Mouse (Mus musculus): ENCODE measurements around the gene Cep250. TPM values are rescaled to one million over a fixed set of nuclear protein-coding genes. Genes with fewer than 3 reads are reported as not detected.
A peak's percentile ranks its signal among the peaks of the same experiment; 100 is the strongest.
"Not testable (repeated sequence)": the region's sequence is repeated elsewhere in the genome, so short reads cannot be mapped to it uniquely, and the experiment has no call there.

The Cep250 gene
- 28.8 and 28.9 TPM in 2 replicates for polyA plus RNA-seq (2016; fragmentation: Nextera tagmentation; extraction: Ambion mirVana)

DNA sequence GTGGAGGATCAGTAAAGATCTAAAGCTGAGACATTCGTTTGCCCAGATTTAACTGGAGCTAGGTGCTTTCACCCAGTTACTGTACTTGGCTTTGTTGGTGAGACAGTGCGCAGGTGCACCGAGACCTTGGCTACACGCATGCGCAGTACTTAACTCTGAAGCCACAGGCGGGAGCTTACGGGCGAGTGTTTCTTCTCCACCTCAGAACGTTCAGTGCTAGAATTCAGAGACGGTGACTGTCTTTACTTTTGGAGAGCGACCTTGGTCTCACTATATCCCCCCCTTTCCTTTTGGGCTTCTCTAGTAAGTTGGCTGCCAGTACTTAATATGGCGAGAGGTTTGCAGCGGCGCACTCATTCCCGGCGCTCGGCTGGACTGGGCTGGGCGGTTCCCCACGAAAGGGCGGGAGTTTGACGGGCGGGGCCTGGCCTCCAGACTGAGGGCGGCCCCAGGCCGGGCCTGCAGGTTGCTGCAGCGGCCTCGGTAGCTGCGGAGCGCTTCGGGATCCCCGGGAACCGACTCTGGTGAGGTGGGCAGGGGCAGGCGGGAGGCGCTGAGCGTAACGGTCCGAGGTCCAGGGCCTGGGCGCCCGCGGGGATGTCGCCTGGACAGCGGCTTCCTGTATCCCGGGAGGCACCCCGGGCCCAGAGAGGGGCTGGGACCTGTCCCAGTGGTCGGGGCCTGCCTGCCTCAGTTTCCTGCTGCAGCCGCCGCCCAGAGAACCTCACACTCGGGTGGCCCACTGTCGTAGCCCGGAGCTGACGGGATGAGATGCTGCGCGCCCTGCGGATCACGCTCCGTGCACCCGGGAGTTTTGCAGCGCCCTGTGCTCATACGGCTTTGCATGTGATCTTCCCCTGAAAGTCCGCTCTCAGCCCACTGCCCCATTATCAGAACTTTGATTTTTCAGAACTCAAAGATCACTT lies at the start of gene Cep250:
Gene Cep250, plus strand, starts transcription at position 325 of the 926 bp plus-strand sequence.
- WGBS: under 1% methylated on average over 59 of the region's 59 CpGs
- DNase-seq (ENCODE audit: extremely low spot score, low spot score): peak; percentile 94
- Histone ChIP-seq H3K4me3 (peak within 1 kb of the TSS; percentile 95), H3K36me3 (replicated peaks) (peaks cover 26% of the 10 kb centered on the region), H3K4me1 (peaks cover 10% of the 10 kb centered on the region), H3K27me3 (ENCODE audit: poor library complexity, severe bottlenecking) (no peaks in the 10 kb centered on the region), H3K27ac (peak within 1 kb of the TSS; percentile 99), H3K9me3 (no peaks in the 10 kb centered on the region)

DNA sequence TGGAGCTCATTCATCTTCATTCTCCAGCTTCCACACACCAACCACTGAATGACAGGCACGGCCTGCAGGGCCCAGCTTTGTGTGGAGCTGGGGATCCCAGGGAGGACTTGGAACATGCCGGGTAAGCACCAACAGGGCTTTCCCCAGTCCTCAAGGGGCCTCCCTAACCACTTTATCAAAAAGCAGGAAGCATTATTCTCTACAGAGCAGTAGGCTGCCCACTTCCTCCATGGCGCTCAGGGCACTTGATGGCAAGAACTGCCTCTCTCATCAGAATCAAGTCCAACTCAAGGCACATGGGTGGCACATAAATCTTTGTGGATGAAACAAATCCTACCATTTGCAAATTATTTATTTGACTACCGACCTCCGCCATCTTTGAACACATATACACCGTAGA lies 41.6 kb upstream of the Cep250 start:
- H3K4me3 ChIP-seq: no peak overlapping the region
- DNase-seq (ENCODE audit: extremely low spot score, low spot score): no peak
- no peak overlapping the region for H3K27ac ChIP-seq
- WGBS: 97% methylated on average over 6 of the region's 6 CpGs
- H3K36me3 ChIP-seq (replicated peaks): peaks cover 74% of the 10 kb centered on the region
- no peaks in the 10 kb centered on the region for H3K27me3 ChIP-seq (ENCODE audit: poor library complexity, severe bottlenecking)
- no peaks in the 10 kb centered on the region for H3K4me1 ChIP-seq
- H3K9me3 ChIP-seq: no peaks in the 10 kb centered on the region

DNA sequence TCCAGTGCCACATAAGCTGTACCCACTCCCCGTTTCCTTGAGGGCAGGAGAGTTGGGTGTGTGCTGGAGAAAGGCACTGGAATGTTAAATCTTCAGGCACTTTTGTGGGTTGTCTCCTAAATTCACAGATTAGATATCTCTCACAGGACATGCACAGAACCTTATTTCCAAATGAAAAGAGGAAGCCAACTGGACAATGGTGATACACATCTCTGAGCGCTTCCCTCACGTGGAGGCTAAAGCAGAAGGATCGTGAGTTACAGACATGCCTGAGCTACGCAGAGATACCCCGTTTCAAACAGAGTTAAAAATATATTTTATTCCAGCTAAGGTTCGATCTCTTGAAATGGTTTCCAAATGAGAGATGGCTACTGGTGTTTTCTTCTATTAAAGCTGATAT lies 33.1 kb upstream of the Cep250 start:
- Histone ChIP-seq H3K27ac (no peak overlapping the region), H3K27me3 (ENCODE audit: poor library complexity, severe bottlenecking) (no peaks in the 10 kb centered on the region), H3K9me3 (no peaks in the 10 kb centered on the region), H3K4me3 (no peak overlapping the region), H3K36me3 (replicated peaks) (peaks cover 62% of the 10 kb centered on the region), H3K4me1 (peaks cover under 1% of the 10 kb centered on the region; the same call in 1 of the 2 replicates)
- no peak for DNase-seq (ENCODE audit: extremely low spot score, low spot score)
- WGBS: 97% methylated on average over 7 of the region's 7 CpGs

DNA sequence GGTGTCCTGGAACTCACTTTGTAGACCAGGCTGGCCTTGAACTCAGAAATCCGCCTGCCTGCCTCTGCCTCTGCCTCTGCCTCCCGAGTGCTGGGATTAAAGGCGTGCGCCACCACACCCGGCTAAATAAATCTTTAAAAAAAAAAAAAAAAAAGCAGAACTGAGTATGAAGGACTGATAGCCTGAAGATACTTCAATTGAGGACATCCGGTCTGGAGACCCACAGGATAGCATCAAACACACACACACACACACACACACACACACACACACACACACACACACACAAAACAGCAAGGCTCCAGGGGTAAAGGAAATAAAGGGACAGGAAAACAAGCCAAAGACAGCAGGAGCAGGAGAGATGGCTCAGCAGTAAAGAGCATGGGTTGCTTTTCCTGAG lies 31.0 kb upstream of the Cep250 start:
- H3K4me3 ChIP-seq; DNase-seq (ENCODE audit: extremely low spot score, low spot score); H3K27me3 ChIP-seq (ENCODE audit: poor library complexity, severe bottlenecking); H3K9me3 ChIP-seq; H3K27ac ChIP-seq: not testable (repeated sequence)
- H3K4me1 ChIP-seq: peaks cover 19% of the 10 kb centered on the region
- 93% methylated on average over 6 of the region's 6 CpGs for WGBS
- H3K36me3 ChIP-seq (replicated peaks): peaks cover 45% of the 10 kb centered on the region

DNA sequence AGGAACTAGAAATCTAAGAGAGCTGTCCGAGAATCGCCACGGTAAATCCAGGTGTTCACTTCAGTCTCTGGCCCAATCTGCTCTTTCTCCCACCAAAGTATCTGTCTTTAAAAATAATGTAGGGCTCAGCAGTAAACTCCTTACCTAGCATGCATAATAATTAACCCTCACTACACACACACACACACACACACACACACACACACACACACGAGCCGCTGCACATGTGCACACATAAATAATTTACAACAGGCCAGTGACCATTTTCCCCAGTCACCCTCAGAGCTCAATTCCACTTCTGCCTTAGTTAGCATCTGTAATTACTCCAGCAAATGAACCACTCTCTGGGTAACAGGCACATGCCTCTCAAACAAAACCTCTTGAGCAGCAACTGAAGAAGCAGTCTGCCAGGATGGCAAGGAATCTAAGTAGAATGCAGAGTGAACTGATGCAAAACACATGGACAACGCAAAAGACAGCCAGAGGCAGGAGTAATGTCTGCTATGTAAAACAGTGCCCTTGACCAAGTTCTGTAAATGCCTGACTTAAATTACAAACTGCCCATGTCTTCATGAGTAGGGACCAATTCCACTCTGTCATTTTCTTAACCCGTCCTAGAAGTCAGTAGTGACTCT lies 27.4 kb upstream of the Cep250 start:
- whole genome bisulfite sequencing: 81% methylated on average over 7 of the region's 7 CpGs

DNA sequence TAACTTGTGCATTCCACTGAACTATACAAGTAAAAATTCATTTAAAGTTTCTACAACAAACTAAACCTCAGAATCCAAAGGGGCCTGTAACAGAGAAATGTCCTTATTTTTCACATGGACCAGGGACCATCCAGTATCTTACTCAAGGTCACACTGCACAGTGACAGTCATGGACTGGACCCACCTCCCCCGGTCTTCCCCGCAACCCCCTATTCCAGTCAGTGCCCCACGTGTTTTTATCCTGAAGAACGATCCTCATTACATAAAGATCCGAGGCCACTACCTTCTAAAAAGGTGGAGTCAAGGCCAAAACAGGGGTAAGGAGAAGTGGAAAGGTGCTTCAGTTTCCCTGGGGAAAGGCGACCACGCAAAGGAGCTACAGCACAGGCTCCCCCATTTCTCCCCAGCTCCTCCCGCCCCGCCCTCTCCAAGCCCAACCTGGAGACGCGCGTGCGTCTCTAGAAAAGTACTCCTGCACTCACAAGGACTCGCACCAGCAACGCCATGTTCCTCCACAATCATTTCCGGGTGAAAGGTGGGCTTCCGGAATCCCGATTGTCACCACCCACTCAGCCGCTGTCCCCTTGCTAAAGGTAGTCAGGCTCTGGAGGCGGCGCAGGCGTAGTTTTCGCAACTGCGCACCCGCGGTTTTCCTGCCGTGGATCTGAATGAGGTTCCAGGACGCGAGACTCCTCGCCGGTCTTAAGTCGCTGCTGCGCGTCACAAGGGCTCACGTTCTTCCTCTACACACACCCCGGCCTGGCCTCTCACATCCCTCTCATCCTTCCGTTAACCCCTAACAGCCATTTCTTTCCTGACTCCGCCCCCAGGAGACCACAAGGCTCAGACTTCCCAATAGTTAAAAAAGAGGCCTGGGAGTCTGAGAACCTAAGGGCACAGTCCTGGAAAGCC lies 26.5 kb upstream of the Cep250 start, which contains the start of gene Uqcc1:
Gene Uqcc1, minus strand, starts transcription at position 780 of the 912 bp plus-strand sequence.
- WGBS: under 1% methylated on average over 38 of the region's 38 CpGs
- H3K4me1 ChIP-seq: peaks cover 25% of the 10 kb centered on the region
- peak within 1 kb of the TSS; percentile 93 for H3K27ac ChIP-seq
- DNase-seq (ENCODE audit: extremely low spot score, low spot score): peak; percentile 92
- no peaks in the 10 kb centered on the region for H3K9me3 ChIP-seq
- peak within 1 kb of the TSS; percentile 78 for H3K4me3 ChIP-seq
- H3K27me3 ChIP-seq (ENCODE audit: poor library complexity, severe bottlenecking): no peaks in the 10 kb centered on the region
- H3K36me3 ChIP-seq (replicated peaks): peaks cover 15% of the 10 kb centered on the region

More for the DNA sequence above, 27.4 kb upstream of the Cep250 start:
- H3K36me3 ChIP-seq (replicated peaks): peaks cover 25% of the 10 kb centered on the region
- H3K27ac ChIP-seq: no peak overlapping the region
- peaks cover 25% of the 10 kb centered on the region for H3K4me1 ChIP-seq
- no peaks in the 10 kb centered on the region for H3K9me3 ChIP-seq
- no peak for DNase-seq (ENCODE audit: extremely low spot score, low spot score)
- H3K27me3 ChIP-seq (ENCODE audit: poor library complexity, severe bottlenecking): no peaks in the 10 kb centered on the region
- H3K4me3 ChIP-seq: peak overlapping the region; percentile 78

DNA sequence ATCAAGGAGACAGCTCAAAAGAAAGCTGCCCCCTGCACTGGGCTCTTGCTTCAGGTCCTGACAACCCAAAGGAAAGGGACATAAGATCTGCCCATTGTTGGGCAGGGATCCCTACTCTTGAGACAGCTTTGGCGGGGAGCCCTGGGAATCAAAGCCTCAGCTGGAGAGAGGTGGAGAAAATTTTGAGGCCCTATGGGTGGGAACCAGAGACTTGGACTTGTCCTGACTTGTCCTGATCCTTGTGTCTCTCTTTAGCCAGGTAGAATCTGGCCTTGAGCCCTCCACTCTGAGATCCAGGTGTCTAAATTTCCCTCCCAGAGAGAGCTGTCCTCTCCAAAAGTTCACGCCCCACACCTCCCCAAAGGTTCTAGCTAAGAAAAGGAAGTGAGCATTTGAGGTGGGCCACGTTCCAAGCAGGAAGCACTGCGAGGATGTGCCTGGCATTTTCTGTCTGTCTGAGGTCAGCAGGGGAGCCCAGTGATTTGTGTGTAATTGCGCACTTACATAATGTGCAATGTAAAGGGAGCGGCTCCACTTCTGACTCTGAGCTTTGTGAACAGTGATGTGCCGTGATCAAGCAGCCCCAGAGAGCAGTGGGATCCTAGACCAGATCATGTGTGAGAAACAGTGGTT lies 16.2 kb upstream of the Cep250 start:
- DNase-seq (ENCODE audit: extremely low spot score, low spot score): no peak
- Histone ChIP-seq H3K4me3 (no peak overlapping the region), H3K27ac (no peak overlapping the region), H3K4me1 (peaks cover 23% of the 10 kb centered on the region), H3K27me3 (ENCODE audit: poor library complexity, severe bottlenecking) (peaks cover 12% of the 10 kb centered on the region), H3K36me3 (replicated peaks) (no peaks in the 10 kb centered on the region), H3K9me3 (no peaks in the 10 kb centered on the region)
- 90% methylated on average over 7 of the region's 7 CpGs for WGBS

DNA sequence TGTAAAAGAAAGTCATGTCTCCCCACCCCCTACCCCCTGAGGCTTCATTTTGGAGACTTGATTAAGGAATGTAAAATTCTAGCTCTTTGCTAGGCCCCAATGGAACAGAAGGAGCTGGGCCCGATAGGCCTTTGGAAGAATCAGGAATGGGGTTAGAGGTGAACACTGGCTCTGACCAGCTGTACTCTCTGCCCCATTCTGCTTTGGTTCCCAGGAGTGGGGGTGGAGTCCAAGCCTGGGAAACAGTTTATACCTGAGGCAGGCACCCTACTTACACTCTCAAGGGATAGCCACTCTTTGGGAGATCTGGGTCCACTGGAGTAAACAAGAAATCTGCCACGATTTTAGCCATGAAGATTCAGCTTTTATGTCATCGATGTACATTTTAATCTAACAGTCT lies 15.6 kb upstream of the Cep250 start, which contains the start of gene Gm15557:
Gene Gm15557, plus strand, starts transcription at position 48 of the 400 bp plus-strand sequence.
- Histone ChIP-seq H3K36me3 (replicated peaks) (no peaks in the 10 kb centered on the region), H3K4me1 (peaks cover 29% of the 10 kb centered on the region), H3K4me3 (no peak within 1 kb of the TSS), H3K27ac (no peak within 1 kb of the TSS), H3K9me3 (no peaks in the 10 kb centered on the region), H3K27me3 (ENCODE audit: poor library complexity, severe bottlenecking) (peaks cover 12% of the 10 kb centered on the region)
- 92% methylated on average over 3 of the region's 3 CpGs for WGBS
- DNase-seq (ENCODE audit: extremely low spot score, low spot score): no peak

DNA sequence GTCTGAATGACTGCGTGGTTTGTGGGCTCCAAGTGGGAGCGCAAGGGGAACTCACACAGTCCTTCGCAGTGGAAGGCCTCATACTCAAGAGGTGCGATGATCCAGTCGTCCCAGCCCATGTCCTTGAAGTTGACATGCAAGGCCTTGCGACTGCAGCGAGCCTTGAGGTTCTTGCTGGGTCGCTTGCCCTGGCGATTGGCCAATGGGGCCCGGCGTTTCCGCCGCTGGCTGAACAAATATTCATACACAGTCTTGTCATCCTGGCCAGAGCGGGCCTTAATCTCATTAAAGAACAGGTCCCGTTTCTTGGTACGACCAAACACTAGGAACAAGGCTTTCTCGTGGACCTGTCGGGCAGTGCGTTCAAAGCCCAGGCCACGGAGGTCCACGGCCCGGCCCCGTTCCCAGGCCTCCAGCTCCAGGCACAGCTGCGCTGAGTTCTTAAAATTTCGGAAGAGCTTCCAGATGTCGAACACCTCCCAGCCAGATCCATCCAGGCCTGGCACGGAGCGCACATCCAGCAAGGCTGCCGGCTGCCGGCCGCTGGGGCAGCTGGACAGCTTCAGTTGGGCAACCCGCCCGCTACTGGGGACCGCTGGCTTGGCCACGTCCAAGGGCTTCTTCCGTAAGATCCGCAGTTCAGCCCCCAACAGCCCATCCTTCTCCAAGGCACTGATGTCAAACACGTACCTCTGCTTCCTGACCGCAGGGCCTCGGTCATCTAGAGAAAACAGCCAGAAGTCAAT lies 14.4 kb upstream of the Cep250 start:
- no peak overlapping the region for H3K27ac ChIP-seq
- WGBS: 96% methylated on average over 40 of the region's 40 CpGs
- H3K36me3 ChIP-seq (replicated peaks): no peaks in the 10 kb centered on the region
- DNase-seq (ENCODE audit: extremely low spot score, low spot score): no peak
- no peak overlapping the region for H3K4me3 ChIP-seq
- peaks cover 12% of the 10 kb centered on the region for H3K27me3 ChIP-seq (ENCODE audit: poor library complexity, severe bottlenecking)
- peaks cover 41% of the 10 kb centered on the region for H3K4me1 ChIP-seq
- no peaks in the 10 kb centered on the region for H3K9me3 ChIP-seq

DNA sequence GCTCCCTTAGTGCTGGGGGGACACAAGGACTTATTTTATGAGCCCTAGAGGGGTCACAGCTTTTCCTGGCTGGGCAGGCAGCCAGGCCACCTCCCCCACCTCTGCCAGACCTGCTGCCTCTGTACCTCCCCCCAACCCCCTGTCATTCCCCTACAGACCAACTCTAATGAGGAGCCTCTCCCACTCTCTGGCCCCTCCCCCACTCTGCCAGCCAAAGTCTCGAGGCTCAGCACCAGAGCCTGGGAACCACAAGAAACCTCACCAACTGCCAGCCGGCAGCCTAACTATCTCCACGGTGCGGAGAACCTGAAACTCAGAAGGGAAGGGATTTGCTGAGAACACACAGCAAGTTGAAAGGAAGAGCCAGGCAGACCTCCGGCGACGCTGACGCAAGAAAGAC lies 12.8 kb upstream of the Cep250 start:
- peak; percentile 57 for DNase-seq (ENCODE audit: extremely low spot score, low spot score)
- H3K9me3 ChIP-seq: no peaks in the 10 kb centered on the region
- H3K36me3 ChIP-seq (replicated peaks): no peaks in the 10 kb centered on the region
- peak overlapping the region; percentile 36 for H3K4me3 ChIP-seq
- H3K4me1 ChIP-seq: peaks cover 45% of the 10 kb centered on the region
- H3K27ac ChIP-seq: peak overlapping the region; percentile 72
- H3K27me3 ChIP-seq (ENCODE audit: poor library complexity, severe bottlenecking): peaks cover 12% of the 10 kb centered on the region
- 2% methylated on average over 8 of the region's 8 CpGs for WGBS

DNA sequence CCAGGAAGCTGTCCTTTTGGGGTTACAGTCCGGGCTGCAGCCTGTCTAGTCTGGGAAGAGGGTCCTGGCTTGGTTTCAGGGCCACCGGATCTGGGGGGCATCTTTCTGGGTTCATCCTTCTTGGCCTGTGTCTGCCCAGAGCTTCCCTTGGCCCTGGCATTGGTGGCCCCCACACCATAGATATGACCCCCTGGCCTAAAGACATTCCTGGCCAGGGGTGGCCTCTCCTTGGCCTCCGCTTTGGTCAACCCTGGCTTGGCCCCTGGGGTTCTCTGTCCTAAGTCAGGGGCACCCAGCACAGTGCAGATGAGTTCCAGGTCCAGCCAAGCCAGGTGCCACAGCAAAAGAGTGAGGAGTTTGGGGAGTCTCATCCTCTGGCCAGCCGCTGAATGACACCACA lies 11.6 kb upstream of the Cep250 start:
- Histone ChIP-seq H3K36me3 (replicated peaks) (no peaks in the 10 kb centered on the region), H3K27ac (peak overlapping the region; percentile 73), H3K4me3 (peak overlapping the region; percentile 15; the same call in 1 of the 2 replicates), H3K4me1 (peaks cover 54% of the 10 kb centered on the region), H3K27me3 (ENCODE audit: poor library complexity, severe bottlenecking) (peaks cover 15% of the 10 kb centered on the region), H3K9me3 (no peaks in the 10 kb centered on the region)
- WGBS: 77% methylated on average over 4 of the region's 4 CpGs
- no peak for DNase-seq (ENCODE audit: extremely low spot score, low spot score)

Measured in forebrain, embryonic 10.5 days (tissue).